Comparison of ENCODE assay signal across 9 mouse cellular contexts in genomic region chr12:112843803-112844202, GRCm38 (mm10). TPM values are rescaled to one million over a fixed set of nuclear protein-coding genes. Genes with fewer than 3 reads are reported as not detected.
DNase-seq lines count a peak whose midpoint lies in the region; ATAC-seq and TF ChIP-seq lines count a peak whose summit lies in the region.
"Had no signal": no experiment of that assay in that cellular context is flagged by ENCODE, and none has a peak within 500 bp of the region (broad histone marks: within the 10 kb centered on the region; RNA-seq: fewer than 3 reads in every experiment).

No protein-coding gene starts in this region.

- H3K27ac ChIP-seq in heart, adult 2 months = no peak overlapping the region
- H3K27ac ChIP-seq in limb, embryonic 14.5 days (replicated peaks; ENCODE audit: low read depth, low read length) = no peak overlapping the region
- no peak overlapping the region for H3K27ac ChIP-seq in neural tube, embryonic 12.5 days
- no peak overlapping the region for H3K27ac ChIP-seq in stomach, postnatal 0 days (replicated peaks)
- H3K27ac ChIP-seq: embryonic facial prominence, embryonic 15.5 days had no signal

- TF ChIP-seq EP300 in heart, adult 2 months (IDR thresholded peaks at IDR 0.05; ENCODE audit: insufficient read depth, low read depth, low read length) = peak; percentile 88; the same call in 1 of the 2 replicates
- no peak for TF ChIP-seq EP300 in stomach, postnatal 0 days (optimal IDR thresholded peaks at IDR 0.05)

- no peaks in the 10 kb centered on the region; the same call in 1 of the 2 replicates for H3K4me1 ChIP-seq in heart, adult 2 months (ENCODE audit: control insufficient read depth, insufficient read depth, low read length)
- H3K4me1 ChIP-seq in limb, embryonic 14.5 days (ENCODE audit: control insufficient read depth, insufficient read depth, low read length) = no peaks in the 10 kb centered on the region
- no peaks in the 10 kb centered on the region for H3K4me1 ChIP-seq in neural tube, embryonic 12.5 days
- no peaks in the 10 kb centered on the region for H3K4me1 ChIP-seq in stomach, postnatal 0 days (replicated peaks; ENCODE audit: control insufficient read depth, insufficient read depth)
- H3K4me1 ChIP-seq: embryonic facial prominence, embryonic 15.5 days had no signal

- no peak for TF ChIP-seq POLR2A in heart, adult 2 months (IDR thresholded peaks at IDR 0.05; ENCODE audit: insufficient read depth, low read depth, low read length)
- 0 out of 2 replicates have a peak, but pooled peaks have one; percentile 34 for TF ChIP-seq POLR2A in limb, embryonic 14.5 days (IDR thresholded peaks at IDR 0.05; ENCODE audit: borderline replicate concordance, extremely low read depth, insufficient read depth, insufficient read length)

- no peaks in the 10 kb centered on the region for H3K27me3 ChIP-seq in heart, adult 2 months (ENCODE audit: control insufficient read depth, insufficient read depth, low read length)
- H3K27me3 ChIP-seq in limb, embryonic 14.5 days (ENCODE audit: control insufficient read depth, insufficient read depth, low read length) = no peaks in the 10 kb centered on the region
- H3K27me3 ChIP-seq in neural tube, embryonic 12.5 days (replicated peaks) = no peaks in the 10 kb centered on the region
- H3K27me3 ChIP-seq in stomach, postnatal 0 days (ENCODE audit: control insufficient read depth, insufficient read depth, low read length) = no peaks in the 10 kb centered on the region
- H3K27me3 ChIP-seq: embryonic facial prominence, embryonic 15.5 days had no signal

- H3K36me3 ChIP-seq in heart, adult 2 months (ENCODE audit: control insufficient read depth, insufficient read depth, low read length) = no peaks in the 10 kb centered on the region
- H3K36me3 ChIP-seq in limb, embryonic 14.5 days (ENCODE audit: control insufficient read depth, insufficient read depth, low read length) = no peaks in the 10 kb centered on the region
- no peaks in the 10 kb centered on the region for H3K36me3 ChIP-seq in neural tube, embryonic 12.5 days
- no peaks in the 10 kb centered on the region for H3K36me3 ChIP-seq in stomach, postnatal 0 days (ENCODE audit: control insufficient read depth, insufficient read depth, low read length)
- H3K36me3 ChIP-seq: embryonic facial prominence, embryonic 15.5 days had no signal

- 17% methylated on average over 3 of the region's 3 CpGs for WGBS in heart, adult 2 months
- 30% methylated on average over 3 of the region's 3 CpGs for WGBS in limb, embryonic 14.5 days
- 26% methylated on average over 3 of the region's 3 CpGs for WGBS in neural tube, embryonic 12.5 days
- 17% methylated on average over 3 of the region's 3 CpGs for WGBS in stomach, postnatal 0 days

- H3K79me2 ChIP-seq in heart, adult 2 months (replicated peaks; ENCODE audit: control insufficient read depth, insufficient read depth, low read length) = no peaks in the 10 kb centered on the region

- peak; percentile 96 to 97 for DNase-seq in B cell, adult 2 months
- peak; percentile 71 for DNase-seq in adrenal gland, adult 8-10 months
- DNase-seq in embryo, embryonic 9.5 days (ENCODE audit: extremely low spot score) = peak; percentile 79
- DNase-seq in heart, adult 2 months = peak; percentile 83 to 89
- DNase-seq in kidney, adult 9 months = peak; percentile 89
- DNase-seq in limb, embryonic 14.5 days (ENCODE audit: low spot score) = peak; percentile 82
- peak; percentile 91 for DNase-seq in stomach, postnatal 0 days (ENCODE audit: low spot score)

- H3K4me3 ChIP-seq in heart, adult 2 months = no peak overlapping the region
- H3K4me3 ChIP-seq in limb, embryonic 14.5 days (replicated peaks; ENCODE audit: low read length) = no peak overlapping the region
- no peak overlapping the region for H3K4me3 ChIP-seq in neural tube, embryonic 12.5 days
- H3K4me3 ChIP-seq in stomach, postnatal 0 days (ENCODE audit: low read depth, low read length) = no peak overlapping the region
- H3K4me3 ChIP-seq: embryonic facial prominence, embryonic 15.5 days had no signal

- ATAC-seq in limb, embryonic 14.5 days (ENCODE audit: low FRiP score, low read depth) = no peak
- ATAC-seq in neural tube, embryonic 12.5 days (ENCODE audit: low FRiP score, low read depth) = peak; percentile 74; the same call in 1 of the 2 replicates
- peak; percentile 78 for ATAC-seq in stomach, postnatal 0 days (ENCODE audit: low FRiP score, low TSS enrichment)

- H3K9me3 ChIP-seq in limb, embryonic 14.5 days (ENCODE audit: control insufficient read depth, low read length) = no peaks in the 10 kb centered on the region
- no peaks in the 10 kb centered on the region for H3K9me3 ChIP-seq in neural tube, embryonic 12.5 days
- H3K9me3 ChIP-seq in stomach, postnatal 0 days (ENCODE audit: control insufficient read depth, low read length) = no peaks in the 10 kb centered on the region
- H3K9me3 ChIP-seq: embryonic facial prominence, embryonic 15.5 days had no signal

- no peak; the same call in 1 of the 2 replicates for TF ChIP-seq CTCF in heart, adult 2 months (IDR thresholded peaks at IDR 0.05)
- TF ChIP-seq CTCF in stomach, postnatal 0 days (IDR thresholded peaks at IDR 0.05; ENCODE audit: low read depth) = peak; percentile 99

- no peak overlapping the region for H3K4me2 ChIP-seq in limb, embryonic 14.5 days (replicated peaks; ENCODE audit: low read depth, low read length, severe bottlenecking)
- no peak overlapping the region for H3K4me2 ChIP-seq in neural tube, embryonic 12.5 days (replicated peaks)
- no peak overlapping the region for H3K4me2 ChIP-seq in stomach, postnatal 0 days (replicated peaks; ENCODE audit: low read depth)
- H3K4me2 ChIP-seq: embryonic facial prominence, embryonic 15.5 days had no signal

- intact Hi-C loops in heart, adult 2 months (cut with DNase I) = loop anchor here (1.0 to 10.0 kb wide), 4 partner anchors 28 to 189 kb away; no protein-coding TSS in a partner anchor

- H3K9ac ChIP-seq in heart, adult 2 months (ENCODE audit: low read depth, low read length) = no peak overlapping the region
- no peak overlapping the region for H3K9ac ChIP-seq in limb, embryonic 14.5 days (ENCODE audit: low read depth, low read length, severe bottlenecking)
- no peak overlapping the region for H3K9ac ChIP-seq in neural tube, embryonic 12.5 days
- H3K9ac ChIP-seq in stomach, postnatal 0 days (ENCODE audit: low read length) = no peak overlapping the region
- H3K9ac ChIP-seq: embryonic facial prominence, embryonic 15.5 days had no signal

RNA-seq across cellular contexts. Expression of gene Cdca4, which starts 14.6 kb away (rescaled TPM):
- 10 to 100 TPM; 11.7 to 14.7 (median 13.6) TPM for total RNA-seq in adrenal gland, adult 8-10 months (2022)
- total RNA-seq in heart, adult 2 months (2021) = 1 to 10 TPM; 5.3 to 6.6 TPM
- polyA plus RNA-seq in heart, adult 2 months (2012; rRNA removed) = 7.6 and 10.0 TPM in 2 replicates
- polyA plus RNA-seq in limb, embryonic 14.5 days (2012; rRNA removed) = 81.0 and 89.9 TPM in 2 replicates
- polyA plus RNA-seq in limb, embryonic 14.5 days (2014; fragmentation: Nextera tagmentation; extraction: Ambion mirVana) = 113 and 126 TPM in 2 replicates
- polyA plus RNA-seq in neural tube, embryonic 12.5 days (2016; fragmentation: Nextera tagmentation; extraction: Ambion mirVana) = 103 and 109 TPM in 2 replicates
- polyA plus RNA-seq in stomach, postnatal 0 days (2015; fragmentation: Nextera tagmentation; extraction: Ambion mirVana) = 37.5 and 41.6 TPM in 2 replicates

RNA-seq across cellular contexts. Expression of gene Gpr132, which starts 24.2 kb away (rescaled TPM):
- under 1 TPM; 0.42 to 0.80 (median 0.56) TPM for total RNA-seq in adrenal gland, adult 8-10 months (2022)
- total RNA-seq in heart, adult 2 months (2021) = under 1 TPM; 0.29 to 0.36 TPM
- 1.00 and 2.0 TPM in 2 replicates for polyA plus RNA-seq in heart, adult 2 months (2012; rRNA removed)
- polyA plus RNA-seq in limb, embryonic 14.5 days (2012; rRNA removed) = 0.50 and 0.63 TPM in 2 replicates
- polyA plus RNA-seq in limb, embryonic 14.5 days (2014; fragmentation: Nextera tagmentation; extraction: Ambion mirVana) = 0.29 and 0.36 TPM in 2 replicates
- not detected in 2 replicates for polyA plus RNA-seq in neural tube, embryonic 12.5 days (2016; fragmentation: Nextera tagmentation; extraction: Ambion mirVana)
- 0.10 and 0.11 TPM in 2 replicates for polyA plus RNA-seq in stomach, postnatal 0 days (2015; fragmentation: Nextera tagmentation; extraction: Ambion mirVana)

RNA-seq across cellular contexts. Expression of gene Clba1, which starts 35.1 kb away (rescaled TPM):
- 10 to 100 TPM; 10.6 to 16.1 (median 14.0) TPM for total RNA-seq in adrenal gland, adult 8-10 months (2022)
- total RNA-seq in heart, adult 2 months (2021) = 1 to 10 TPM; 1.7 to 3.1 TPM
- polyA plus RNA-seq in heart, adult 2 months (2012; rRNA removed) = 2.0 and 2.8 TPM in 2 replicates
- polyA plus RNA-seq in limb, embryonic 14.5 days (2012; rRNA removed) = 3.7 and 4.8 TPM in 2 replicates
- polyA plus RNA-seq in limb, embryonic 14.5 days (2014; fragmentation: Nextera tagmentation; extraction: Ambion mirVana) = 5.7 and 6.2 TPM in 2 replicates
- polyA plus RNA-seq in neural tube, embryonic 12.5 days (2016; fragmentation: Nextera tagmentation; extraction: Ambion mirVana) = 16.5 and 18.6 TPM in 2 replicates
- polyA plus RNA-seq in stomach, postnatal 0 days (2015; fragmentation: Nextera tagmentation; extraction: Ambion mirVana) = 6.8 and 7.0 TPM in 2 replicates

RNA-seq across cellular contexts. Expression of gene Ahnak2, which starts 41.3 kb away (rescaled TPM):
- 10 to 100 TPM in 3 of 4 experiments, 1 to 10 TPM in 1; 7.6 to 17.7 (median 14.5) TPM for total RNA-seq in adrenal gland, adult 8-10 months (2022)
- total RNA-seq in heart, adult 2 months (2021) = 10 to 100 TPM; 14.8 to 15.7 TPM
- 5.4 and 7.5 TPM in 2 replicates for polyA plus RNA-seq in heart, adult 2 months (2012; rRNA removed)
- 2.1 and 2.5 TPM in 2 replicates for polyA plus RNA-seq in limb, embryonic 14.5 days (2012; rRNA removed)
- 3.3 TPM in 2 replicates for polyA plus RNA-seq in limb, embryonic 14.5 days (2014; fragmentation: Nextera tagmentation; extraction: Ambion mirVana)
- 0.93 and 1.2 TPM in 2 replicates for polyA plus RNA-seq in neural tube, embryonic 12.5 days (2016; fragmentation: Nextera tagmentation; extraction: Ambion mirVana)
- 5.4 and 6.3 TPM in 2 replicates for polyA plus RNA-seq in stomach, postnatal 0 days (2015; fragmentation: Nextera tagmentation; extraction: Ambion mirVana)
